8 mouse cellular contexts compared by ENCODE assay signal in genomic region chr10:85829085-85829853, GRCm38 (mm10). TPM values are rescaled to one million over a fixed set of nuclear protein-coding genes. Genes with fewer than 3 reads are reported as not detected.
DNase-seq lines count a peak whose midpoint lies in the region; ATAC-seq lines count a peak whose summit lies in the region.
"Not testable (repeated sequence)": the region's sequence is repeated elsewhere in the genome, so short reads cannot be mapped to it uniquely, and the experiment has no call there.

Pwp1 (plus strand) TSS chr10:85829494.

- not testable (repeated sequence) for H3K27me3 ChIP-seq in forebrain, embryonic 14.5 days (replicated peaks; ENCODE audit: control insufficient read depth, insufficient read depth, low read length); liver, embryonic 16.5 days (ENCODE audit: control insufficient read depth, insufficient read depth, low read depth, low read length); neural tube, embryonic 12.5 days (replicated peaks)

- intact Hi-C loops in heart, postnatal 10 days (cut with DNase I): not testable (repeated sequence)

- peak; percentile 81 for DNase-seq in ES-CJ7 (ENCODE audit: low read depth, low spot score)
- DNase-seq in cerebellum, adult 11 months: peak; percentile 36
- peak; percentile 71 for DNase-seq in forebrain, embryonic 14.5 days (ENCODE audit: low spot score)
- peak; percentile 24 to 38 for DNase-seq in heart, postnatal 10 days
- peak; percentile 56 to 73 for DNase-seq in kidney, postnatal 4 days
- DNase-seq in telencephalon, adult 2 months (ENCODE audit: low read depth, low spot score): peak; percentile 38

- H3K9ac ChIP-seq in forebrain, embryonic 14.5 days (ENCODE audit: low read length): peak within 1 kb of the TSS; percentile 82
- peak within 1 kb of the TSS; percentile 42 for H3K9ac ChIP-seq in liver, embryonic 16.5 days (ENCODE audit: low read depth, low read length)
- peak within 1 kb of the TSS; percentile 70 for H3K9ac ChIP-seq in neural tube, embryonic 12.5 days

- not testable (repeated sequence) for H3K4me1 ChIP-seq in forebrain, embryonic 14.5 days (ENCODE audit: control insufficient read depth, insufficient read depth, low read length); liver, embryonic 16.5 days (ENCODE audit: control insufficient read depth, low read depth, low read length); neural tube, embryonic 12.5 days

- WGBS in forebrain, embryonic 14.5 days: 1% methylated on average over 47 of the region's 49 CpGs
- WGBS in liver, embryonic 16.5 days (ENCODE audit: insufficient replicate concordance): 2% methylated on average over 49 of the region's 49 CpGs
- 2% methylated on average over 45 of the region's 49 CpGs for WGBS in neural tube, embryonic 12.5 days

- not testable (repeated sequence) for H3K9me3 ChIP-seq in forebrain, embryonic 14.5 days (replicated peaks; ENCODE audit: control insufficient read depth, low read length); liver, embryonic 16.5 days (replicated peaks; ENCODE audit: control insufficient read depth, low read length); neural tube, embryonic 12.5 days

- H3K36me3 ChIP-seq in forebrain, embryonic 14.5 days (ENCODE audit: control insufficient read depth, insufficient read depth, low read length); liver, embryonic 16.5 days (ENCODE audit: control insufficient read depth, insufficient read depth); neural tube, embryonic 12.5 days: not testable (repeated sequence)

- peak within 1 kb of the TSS; percentile 46; the same call in 1 of the 2 replicates for H3K27ac ChIP-seq in forebrain, embryonic 14.5 days (ENCODE audit: low read depth, low read length)
- H3K27ac ChIP-seq in liver, embryonic 16.5 days (ENCODE audit: low read length); neural tube, embryonic 12.5 days: not testable (repeated sequence)

- H3K4me2 ChIP-seq in forebrain, embryonic 14.5 days (ENCODE audit: low read length): peak within 1 kb of the TSS; percentile 71
- H3K4me2 ChIP-seq in liver, embryonic 16.5 days (ENCODE audit: low read depth, low read length): peak within 1 kb of the TSS; percentile 63
- peak within 1 kb of the TSS; percentile 81 for H3K4me2 ChIP-seq in neural tube, embryonic 12.5 days (replicated peaks)

- ATAC-seq in forebrain, embryonic 14.5 days: peak; percentile 97
- ATAC-seq in liver, embryonic 16.5 days (ENCODE audit: low read depth): peak; percentile 50
- ATAC-seq in neural tube, embryonic 12.5 days (ENCODE audit: low FRiP score, low read depth): peak; percentile 95

- peak within 1 kb of the TSS; percentile 49 for H3K4me3 ChIP-seq in forebrain, embryonic 14.5 days (ENCODE audit: low read depth, low read length)
- H3K4me3 ChIP-seq in liver, embryonic 16.5 days (ENCODE audit: low read depth, low read length): peak within 1 kb of the TSS; percentile 52
- H3K4me3 ChIP-seq in neural tube, embryonic 12.5 days: peak within 1 kb of the TSS; percentile 51

RNA-seq across cellular contexts. Expression of gene Pwp1, which starts in this region (rescaled TPM):
- 101 and 104 TPM in 2 replicates for polyA plus RNA-seq in forebrain, embryonic 14.5 days (2014; fragmentation: Nextera tagmentation; extraction: Ambion mirVana)
- total RNA-seq in heart, postnatal 10 days (2021): 10 to 100 TPM; 16.1 TPM
- polyA plus RNA-seq in liver, embryonic 16.5 days (2015; fragmentation: Nextera tagmentation; extraction: Ambion mirVana): 23.6 and 24.4 TPM in 2 replicates
- polyA plus RNA-seq in neural tube, embryonic 12.5 days (2016; fragmentation: Nextera tagmentation; extraction: Ambion mirVana): 75.0 and 76.8 TPM in 2 replicates

Comparison
In these comparisons a context has a peak if more than half of its experiments do, and no peak if none do; other contexts are left out.
1. DNase-seq: peak in every context shown above with its lines; median percentile 81 in ES-CJ7; 71 in forebrain, embryonic 14.5 days; 64 in kidney, postnatal 4 days; 38 in telencephalon, adult 2 months; 36 in cerebellum, adult 11 months; 31 in heart, postnatal 10 days.